In genomic region chr6:129423734-129424072, GRCm38 (mm10) we compare ENCODE assay signal across 8 mouse cellular contexts. TPM values are rescaled to one million over a fixed set of nuclear protein-coding genes. Genes with fewer than 3 reads are reported as not detected.
DNase-seq lines count a peak whose midpoint lies in the region; ATAC-seq and TF ChIP-seq lines count a peak whose summit lies in the region.

No protein-coding gene starts in this region.

- peak; percentile 94 for ATAC-seq in hindbrain, postnatal 0 days

- 11% methylated on average over 1 of the region's 1 CpGs for WGBS in hindbrain, postnatal 0 days

- no peaks in the 10 kb centered on the region for H3K4me1 ChIP-seq in hindbrain, postnatal 0 days (ENCODE audit: insufficient read depth, low read length)

- peak; percentile 92 for TF ChIP-seq CTCF in hindbrain, postnatal 0 days (IDR thresholded peaks at IDR 0.05; ENCODE audit: low read depth)

- no peaks in the 10 kb centered on the region for H3K27me3 ChIP-seq in hindbrain, postnatal 0 days (ENCODE audit: insufficient read depth, low read length)

- DNase-seq in R1 (ENCODE audit: low read depth, low spot score), result peak; percentile 76
- peak; percentile 87 to 88 for DNase-seq in cerebellum, postnatal 14 days
- DNase-seq in frontal cortex, postnatal 36 days (ENCODE audit: low spot score in 2 of 2), result peak; percentile 60 to 70
- DNase-seq in hindbrain, postnatal 0 days (ENCODE audit: low spot score), result peak; percentile 75
- peak; percentile 48 to 61 for DNase-seq in left cerebral cortex, adult 18-20 months (ENCODE audit: low spot score in 2 of 2)
- peak; percentile 79 to 86 for DNase-seq in lung, postnatal 4 days
- DNase-seq in right cerebral cortex, adult 2 months (ENCODE audit: low spot score in 2 of 2), result peak; percentile 66 to 67
- DNase-seq in urinary bladder, postnatal 14 days (ENCODE audit: low spot score), result peak; percentile 47

- H3K27ac ChIP-seq in hindbrain, postnatal 0 days, result no peak overlapping the region

- H3K4me3 ChIP-seq in hindbrain, postnatal 0 days (ENCODE audit: low read length), result no peak overlapping the region

- H3K9ac ChIP-seq in hindbrain, postnatal 0 days (replicated peaks; ENCODE audit: low read length), result no peak overlapping the region

- H3K36me3 ChIP-seq in hindbrain, postnatal 0 days (ENCODE audit: insufficient read depth, low read length), result no peaks in the 10 kb centered on the region

- no peak overlapping the region for H3K4me2 ChIP-seq in hindbrain, postnatal 0 days (ENCODE audit: low read depth, low read length)

- H3K9me3 ChIP-seq in hindbrain, postnatal 0 days (ENCODE audit: low read length), result no peaks in the 10 kb centered on the region

RNA-seq across cellular contexts. Expression of gene Clec9a, which starts 15.0 kb away (rescaled TPM):
- total RNA-seq in hindbrain, postnatal 0 days (2014; rRNA removed), result not detected in 2 replicates
- 0.04 and 0.14 TPM in 2 replicates for polyA plus RNA-seq in hindbrain, postnatal 0 days (2015; fragmentation: Nextera tagmentation; extraction: Ambion mirVana)
- total RNA-seq in left cerebral cortex, adult 18-20 months (2021), result not detected

RNA-seq across cellular contexts. Expression of gene Clec1b, which starts 26.6 kb away (rescaled TPM):
- total RNA-seq in hindbrain, postnatal 0 days (2014; rRNA removed), result under 0.01 TPM in 1 of 2 replicates, not detected in the other
- polyA plus RNA-seq in hindbrain, postnatal 0 days (2015; fragmentation: Nextera tagmentation; extraction: Ambion mirVana), result 0.38 and 0.47 TPM in 2 replicates
- under 1 TPM in 1 of 2 experiments, not detected in 1; 0.72 TPM for total RNA-seq in left cerebral cortex, adult 18-20 months (2021)

RNA-seq across cellular contexts. Expression of gene Clec1a, which starts 28.1 kb away (rescaled TPM):
- 0.86 and 5.2 TPM in 2 replicates for total RNA-seq in hindbrain, postnatal 0 days (2014; rRNA removed)
- polyA plus RNA-seq in hindbrain, postnatal 0 days (2015; fragmentation: Nextera tagmentation; extraction: Ambion mirVana), result 2.4 and 3.4 TPM in 2 replicates
- total RNA-seq in left cerebral cortex, adult 18-20 months (2021), result 1 to 10 TPM; 1.0 to 1.2 TPM

RNA-seq across cellular contexts. Expression of gene Clec12b, which starts 38.0 kb away (rescaled TPM):
- total RNA-seq in hindbrain, postnatal 0 days (2014; rRNA removed), result 0.29 and 0.42 TPM in 2 replicates
- polyA plus RNA-seq in hindbrain, postnatal 0 days (2015; fragmentation: Nextera tagmentation; extraction: Ambion mirVana), result 0.49 TPM in 2 replicates
- not detected for total RNA-seq in left cerebral cortex, adult 18-20 months (2021)
